Mouse (Mus musculus) liver, postnatal 0 days (tissue): ENCODE measurements around the gene Ormdl1. TPM values are rescaled to one million over a fixed set of nuclear protein-coding genes. Genes with fewer than 3 reads are reported as not detected.
"Not testable (repeated sequence)": the region's sequence is repeated elsewhere in the genome, so short reads cannot be mapped to it uniquely, and the experiment has no call there.

ENCODE experiments used
- ATAC-seq: fragments of 200-750 bp; cut with Nextera tagmentation; 2 replicates; pipeline ENCODE4 v1.8.0; 2017; ENCODE audit warnings: mild to moderate bottlenecking, moderate library complexity
- DNase-seq: peaks from one replicate; pipeline ENCODE4 v3.0.0-alpha.2; 2016
- H3K27ac ChIP-seq: fragments of 300-500 bp; sonication (generic); 2 replicates; pipeline ENCODE4 v1.5.1; 2014; ENCODE audit warnings: antibody characterized with exemption, moderate library complexity, mild to moderate bottlenecking, low read depth
- H3K27me3 ChIP-seq: fragments of 300-500 bp; sonication (generic); 2 replicates; pipeline ENCODE4 v1.6.1; 2014; ENCODE audit warnings: low read length, control low read depth, mixed read lengths; ENCODE audit not compliant: insufficient read depth
- H3K36me3 ChIP-seq: fragments of 300-500 bp; sonication (generic); replicated peaks from 2 replicates; pipeline ENCODE4 v1.6.1; 2014; ENCODE audit warnings: mild to moderate bottlenecking, control low read depth, low read length, moderate library complexity, mixed read lengths; ENCODE audit not compliant: insufficient read depth
- H3K4me1 ChIP-seq: fragments of 300-500 bp; sonication (generic); 2 replicates; pipeline ENCODE4 v1.6.1; 2014; ENCODE audit warnings: antibody characterized with exemption, mild to moderate bottlenecking, control low read depth; ENCODE audit not compliant: insufficient read depth
- H3K4me2 ChIP-seq: fragments of 300-500 bp; sonication (generic); 2 replicates; pipeline ENCODE4 v1.6.1; 2014; ENCODE audit warnings: low read depth, mild to moderate bottlenecking, low read length, moderate library complexity, mixed read lengths
- H3K4me3 ChIP-seq: fragments of 300-500 bp; sonication (generic); 2 replicates; pipeline ENCODE4 v1.5.1; 2014; ENCODE audit warnings: low read depth, low read length
- H3K9ac ChIP-seq: fragments of 300-500 bp; sonication (generic); replicated peaks from 2 replicates; pipeline ENCODE4 v1.6.1; 2014; ENCODE audit warnings: mild to moderate bottlenecking, moderate library complexity
- H3K9me3 ChIP-seq: fragments of 300-500 bp; sonication (generic); 2 replicates; pipeline ENCODE4 v1.6.1; 2016; ENCODE audit warnings: mild to moderate bottlenecking, control low read depth, low read length, mixed read lengths
- CTCF ChIP-seq: sonication (generic); IDR thresholded peaks from 2 replicates; pipeline ENCODE4 v1.5.1; 2016; ENCODE audit warnings: antibody characterized with exemption, low read depth
- EP300 ChIP-seq: IDR thresholded peaks from 2 replicates; pipeline ENCODE4 v1.6.1; 2016; ENCODE audit warnings: antibody characterized with exemption, low read depth, mild to moderate bottlenecking
- WGBS: fragments of 180-500 bp; shearing (Covaris S2); extraction: QIAGEN DNeasy Blood & Tissue Kit; methylation state at CpG from one replicate; pipeline ENCODE4 v1.1.7; 2014; ENCODE audit not compliant: insufficient replicate concordance; 5-methylcytosine and 5-hydroxymethylcytosine counted together
- polyA plus RNA-seq: library from polyadenylated mRNA; unstranded; fragments of >200 nt; fragmentation: Nextera tagmentation; extraction: Ambion mirVana; gene quantifications from 2 replicates; pipeline ENCODE4 v1.2.1, GENCODE M21; 2015

Gene Ormdl1
- polyA plus RNA-seq, 1 experiment from 2014 or later = 18.3 TPM

DNA sequence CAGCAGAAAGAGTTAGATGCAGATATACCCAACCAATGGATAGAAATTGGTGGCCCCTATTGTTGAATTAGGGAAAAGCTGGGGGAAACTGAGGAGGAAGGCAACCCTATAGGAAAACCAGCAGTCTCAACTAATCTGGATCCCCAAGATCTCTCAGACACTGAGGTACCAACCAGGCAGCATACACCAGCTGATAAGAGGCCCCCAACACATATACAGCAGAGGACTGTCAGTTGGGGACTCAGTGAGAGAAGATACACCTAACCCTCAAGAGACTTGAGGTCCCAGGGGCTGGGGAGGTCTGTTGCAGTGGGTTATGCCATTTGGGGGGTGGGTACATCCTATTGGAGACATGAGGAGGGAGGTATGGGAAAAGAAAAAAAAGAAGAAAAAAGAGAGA is 38.6 kb downstream of the Ormdl1 start:
- DNase-seq (no peak), ATAC-seq (no peak)
- Histone ChIP-seq H3K4me1 (no peaks in the 10 kb centered on the region), H3K36me3 (no peaks in the 10 kb centered on the region), H3K4me2 (no peak overlapping the region), H3K27me3 (no peaks in the 10 kb centered on the region), H3K9me3 (no peaks in the 10 kb centered on the region), H3K27ac (no peak overlapping the region), H3K4me3 (no peak overlapping the region), H3K9ac (no peak overlapping the region)
- no peak for TF ChIP-seq CTCF

DNA sequence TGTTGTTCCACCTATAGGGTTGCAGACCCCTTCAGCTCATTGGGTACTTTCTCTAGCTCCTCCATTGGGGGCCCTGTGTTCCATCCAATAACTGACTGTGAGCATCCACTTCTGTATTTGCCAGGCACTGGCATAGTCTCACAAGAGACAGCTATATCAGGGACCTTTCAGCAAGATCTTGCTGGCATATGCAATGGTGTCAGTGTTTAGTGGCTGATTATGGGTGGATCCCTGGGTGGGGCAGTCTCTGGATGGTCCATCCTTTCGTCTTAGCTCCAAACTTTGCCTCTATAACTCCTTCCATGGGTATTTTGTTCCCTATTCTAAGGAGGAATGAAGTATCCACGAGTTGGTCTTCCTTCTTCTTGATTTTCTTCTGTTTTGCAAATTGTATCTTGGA is 40.5 kb downstream of the Ormdl1 start:
- ATAC-seq, H3K4me3 ChIP-seq, H3K9ac ChIP-seq, H3K4me1 ChIP-seq, DNase-seq, H3K27me3 ChIP-seq, H3K36me3 ChIP-seq, H3K9me3 ChIP-seq, H3K27ac ChIP-seq, H3K4me2 ChIP-seq: not testable (repeated sequence)
- 59% methylated on average over 2 of the region's 2 CpGs for WGBS

DNA sequence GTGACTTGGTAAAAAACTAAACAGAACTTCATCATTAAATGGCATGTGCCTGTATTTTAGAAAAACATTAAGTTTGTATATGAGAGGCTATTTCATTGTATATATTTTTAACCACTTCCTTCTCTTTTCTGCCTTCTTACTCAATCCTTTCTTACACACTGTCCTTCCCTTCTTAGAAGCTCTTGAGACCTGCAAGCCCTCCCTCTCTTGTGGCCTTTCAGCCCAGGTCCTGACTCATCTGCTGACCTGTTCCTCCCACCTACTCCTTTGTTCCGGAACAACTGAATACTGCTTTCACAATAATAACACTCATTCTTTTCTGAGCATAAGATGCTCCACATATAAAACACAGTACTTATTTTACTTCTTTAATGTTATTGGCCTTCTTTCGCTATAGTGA is 44.2 kb downstream of the Ormdl1 start:
- H3K4me1 ChIP-seq = no peaks in the 10 kb centered on the region
- H3K27ac ChIP-seq = no peak overlapping the region
- no peak overlapping the region for H3K4me3 ChIP-seq
- H3K36me3 ChIP-seq = peaks cover 20% of the 10 kb centered on the region
- TF ChIP-seq EP300 (0 out of 2 replicates have a peak, but pooled peaks have one; percentile 10), CTCF (no peak)
- 92% methylated on average over 2 of the region's 2 CpGs for WGBS
- ATAC-seq (peak; percentile 31; the same call in 1 of the 2 replicates), DNase-seq (no peak)
- H3K9ac ChIP-seq = no peak overlapping the region
- H3K4me2 ChIP-seq = no peak overlapping the region
- no peaks in the 10 kb centered on the region for H3K27me3 ChIP-seq
- H3K9me3 ChIP-seq = no peaks in the 10 kb centered on the region

DNA sequence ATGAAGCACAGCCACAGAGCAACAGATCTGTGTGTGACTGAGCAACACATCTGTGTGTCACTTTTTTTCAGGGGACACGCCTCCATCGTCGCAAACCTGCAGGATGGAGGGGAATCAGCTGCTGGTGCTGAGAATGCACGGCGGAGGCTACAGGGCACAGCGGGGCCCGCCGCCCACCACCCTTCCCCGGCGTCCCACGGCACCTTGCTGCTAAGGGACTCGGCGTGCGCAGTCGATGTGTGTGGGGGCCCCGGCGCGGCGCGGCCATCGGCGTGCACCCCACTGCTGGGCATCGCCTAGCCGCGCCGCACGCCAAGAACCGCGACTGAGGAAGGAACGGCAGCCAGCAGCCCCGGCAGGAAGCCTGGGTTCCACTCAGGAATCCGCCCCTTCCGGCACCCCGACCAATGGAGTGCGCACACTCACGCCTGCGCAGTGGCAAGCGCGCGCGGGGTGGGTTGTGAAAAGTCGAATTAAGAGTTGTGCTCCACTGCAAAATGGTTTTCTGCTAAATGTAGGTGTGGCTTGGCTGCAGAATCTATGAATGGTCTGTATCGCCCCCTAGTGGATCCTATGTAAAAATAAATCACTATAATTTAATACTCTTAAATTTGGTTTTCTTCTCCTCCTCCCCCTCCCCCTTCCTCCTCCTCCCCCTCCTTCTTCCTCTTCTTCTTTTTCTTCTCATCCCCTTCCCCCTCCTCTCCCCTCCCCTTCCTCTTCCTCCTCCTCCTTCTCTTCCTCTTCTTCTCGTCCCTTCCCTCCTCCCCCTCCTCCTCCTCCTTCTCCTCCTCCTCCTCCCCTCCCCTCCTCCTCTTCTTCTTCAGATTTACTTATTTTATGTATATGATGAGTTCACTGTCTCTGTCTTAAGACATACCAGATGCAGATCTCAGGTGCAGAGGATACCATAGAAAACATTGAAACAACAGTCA is 55.7 kb downstream of the Ormdl1 start, which contains the start of the genes Asdurf, Gm28551 and Asnsd1:
Gene Asdurf, minus strand, starts transcription at position 293 of the 935 bp plus-strand sequence.
Gene Gm28551, minus strand, starts transcription at position 341 of the 935 bp plus-strand sequence.
Gene Asnsd1, minus strand, starts transcription at position 426 of the 935 bp plus-strand sequence.
- Histone ChIP-seq H3K27me3 (no peaks in the 10 kb centered on the region), H3K9me3 (no peaks in the 10 kb centered on the region), H3K4me3 (peak within 1 kb of the TSS; percentile 92), H3K4me1 (no peaks in the 10 kb centered on the region), H3K36me3 (peaks cover 7% of the 10 kb centered on the region), H3K9ac (peak within 1 kb of the TSS; percentile 79), H3K4me2 (peak within 1 kb of the TSS; percentile 70), H3K27ac (peak within 1 kb of the TSS; percentile 90)
- peak; percentile 71 for TF ChIP-seq CTCF
- no peak for TF ChIP-seq EP300
- ATAC-seq (peak; percentile 100), DNase-seq (peak; percentile 98)
- 0% methylated on average over 40 of the region's 44 CpGs for WGBS

DNA sequence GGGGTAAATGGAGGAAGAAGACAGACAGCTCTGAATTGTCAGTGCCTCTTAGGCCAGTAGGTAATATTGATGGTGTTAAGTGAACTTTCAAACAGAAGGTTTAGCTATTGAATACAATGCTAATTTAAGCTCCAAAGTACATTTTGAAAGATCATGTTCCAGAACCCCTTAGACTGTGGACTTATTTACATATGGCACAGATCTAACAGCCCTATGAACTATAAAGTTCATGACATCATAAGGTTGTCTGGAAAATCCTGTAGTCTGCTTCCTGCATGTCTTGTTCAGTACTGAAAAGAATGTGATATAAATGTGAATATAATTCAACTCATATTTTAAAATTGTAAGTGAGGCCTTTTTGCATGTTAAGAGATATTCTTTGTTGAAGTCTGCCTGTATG is 62.1 kb downstream of the Ormdl1 start:
- Histone ChIP-seq H3K4me1 (no peaks in the 10 kb centered on the region), H3K9me3 (no peaks in the 10 kb centered on the region), H3K4me2 (no peak overlapping the region), H3K4me3 (no peak overlapping the region), H3K9ac (no peak overlapping the region), H3K27me3 (no peaks in the 10 kb centered on the region), H3K36me3 (no peaks in the 10 kb centered on the region), H3K27ac (no peak overlapping the region)
- ATAC-seq = peak; percentile 25; the same call in 1 of the 2 replicates
- no peak for DNase-seq
- TF ChIP-seq CTCF (no peak), EP300 (no peak)

Other genes with a start within 250 kb of the Ormdl1 start
- 0.04 and 0.19 TPM in 2 replicates for gene Mstn, start 235.5 kb upstream of the Ormdl1 start, polyA plus RNA-seq
- gene 1700019A02Rik, start 109.5 kb upstream of the Ormdl1 start, polyA plus RNA-seq = not detected in 2 replicates
- 2.6 and 3.1 TPM in 2 replicates for gene Pms1, start 77 bp upstream of the Ormdl1 start, polyA plus RNA-seq
- gene Gm28778, start within 50 bp of the Ormdl1 start, polyA plus RNA-seq = not detected in 2 replicates
- gene Osgepl1, start 16.5 kb downstream of the Ormdl1 start, polyA plus RNA-seq = 16.8 and 16.9 TPM in 2 replicates
- gene Asdurf, start 55.5 kb downstream of the Ormdl1 start, polyA plus RNA-seq = 2.8 and 5.0 TPM in 2 replicates
- gene Gm28551, start 55.6 kb downstream of the Ormdl1 start, polyA plus RNA-seq = 0.11 TPM in 2 replicates
- 36.0 and 36.2 TPM in 2 replicates for gene Asnsd1, start 55.7 kb downstream of the Ormdl1 start, polyA plus RNA-seq